Mouse (Mus musculus) neural tube, embryonic 12.5 days (tissue): ENCODE results near the gene Tgfbr3. TPM values are rescaled to one million over a fixed set of nuclear protein-coding genes. Genes with fewer than 3 reads are reported as not detected.
A peak's percentile ranks its signal among the peaks of the same experiment; 100 is the strongest.

Source experiments
- ATAC-seq: fragments of 200-750 bp; cut with Nextera tagmentation; 2 replicates; pipeline ENCODE4 v1.8.0; 2017; ENCODE audit warnings: low read depth, mild to moderate bottlenecking, moderate TSS enrichment, moderate library complexity; ENCODE audit not compliant: low FRiP score
- H3K27ac ChIP-seq: fragments of 300-500 bp; sonication (generic); 2 replicates; pipeline ENCODE4 v1.5.1; 2016
- H3K27me3 ChIP-seq: fragments of 300-500 bp; sonication (generic); replicated peaks from 2 replicates; pipeline ENCODE4 v1.6.1; 2016; ENCODE audit warnings: mild to moderate bottlenecking
- H3K36me3 ChIP-seq: fragments of 300-500 bp; sonication (generic); 2 replicates; pipeline ENCODE4 v1.6.1; 2016; ENCODE audit warnings: mild to moderate bottlenecking
- H3K4me1 ChIP-seq: fragments of 300-500 bp; sonication (generic); 2 replicates; pipeline ENCODE4 v1.6.1; 2016
- H3K4me2 ChIP-seq: fragments of 300-500 bp; sonication (generic); replicated peaks from 2 replicates; pipeline ENCODE4 v1.6.1; 2016; ENCODE audit warnings: mild to moderate bottlenecking
- H3K4me3 ChIP-seq: fragments of 300-500 bp; sonication (generic); 2 replicates; pipeline ENCODE4 v1.5.1; 2016
- H3K9ac ChIP-seq: fragments of 300-500 bp; sonication (generic); 2 replicates; pipeline ENCODE4 v1.6.1; 2016; ENCODE audit warnings: mild to moderate bottlenecking
- H3K9me3 ChIP-seq: fragments of 300-500 bp; sonication (generic); 2 replicates; pipeline ENCODE4 v1.6.1; 2016; ENCODE audit warnings: mild to moderate bottlenecking
- WGBS: fragments of 180-500 bp; shearing (Covaris S2); methylation state at CpG from one replicate; pipeline ENCODE4 v1.1.7; 2016; 5-methylcytosine and 5-hydroxymethylcytosine counted together
- polyA plus RNA-seq: library from polyadenylated mRNA; unstranded; fragments of >200 nt; fragmentation: Nextera tagmentation; extraction: Ambion mirVana; gene quantifications from 2 replicates; pipeline ENCODE4 v1.2.1, GENCODE M21; 2016

The Tgfbr3 gene
- polyA plus RNA-seq, 1 experiment from 2014 or later: 8.8 TPM

DNA sequence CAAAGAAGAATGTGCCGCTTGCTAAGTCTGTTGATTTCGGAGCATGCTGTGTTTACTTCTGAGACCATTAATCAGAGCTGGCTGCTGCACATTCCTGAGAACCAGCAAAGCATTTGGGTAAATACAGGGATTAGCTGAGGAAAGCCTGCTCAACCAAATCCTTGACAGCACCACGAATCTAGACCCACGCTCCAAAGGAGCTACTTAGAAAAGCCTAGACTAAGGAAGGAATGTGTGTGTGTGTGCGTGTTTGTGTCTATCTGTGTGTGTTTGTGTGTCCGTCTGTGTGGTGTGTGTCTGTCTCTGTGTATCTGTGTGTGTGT is 20.5 kb downstream of the Tgfbr3 start:
- Histone ChIP-seq H3K9me3 (no peaks in the 10 kb centered on the region), H3K27ac (no peak overlapping the region), H3K4me3 (no peak overlapping the region), H3K4me2 (no peak overlapping the region), H3K36me3 (no peaks in the 10 kb centered on the region), H3K9ac (no peak overlapping the region), H3K27me3 (no peaks in the 10 kb centered on the region), H3K4me1 (peaks cover 13% of the 10 kb centered on the region)
- 31% methylated on average over 6 of the region's 6 CpGs for WGBS
- ATAC-seq: no peak

DNA sequence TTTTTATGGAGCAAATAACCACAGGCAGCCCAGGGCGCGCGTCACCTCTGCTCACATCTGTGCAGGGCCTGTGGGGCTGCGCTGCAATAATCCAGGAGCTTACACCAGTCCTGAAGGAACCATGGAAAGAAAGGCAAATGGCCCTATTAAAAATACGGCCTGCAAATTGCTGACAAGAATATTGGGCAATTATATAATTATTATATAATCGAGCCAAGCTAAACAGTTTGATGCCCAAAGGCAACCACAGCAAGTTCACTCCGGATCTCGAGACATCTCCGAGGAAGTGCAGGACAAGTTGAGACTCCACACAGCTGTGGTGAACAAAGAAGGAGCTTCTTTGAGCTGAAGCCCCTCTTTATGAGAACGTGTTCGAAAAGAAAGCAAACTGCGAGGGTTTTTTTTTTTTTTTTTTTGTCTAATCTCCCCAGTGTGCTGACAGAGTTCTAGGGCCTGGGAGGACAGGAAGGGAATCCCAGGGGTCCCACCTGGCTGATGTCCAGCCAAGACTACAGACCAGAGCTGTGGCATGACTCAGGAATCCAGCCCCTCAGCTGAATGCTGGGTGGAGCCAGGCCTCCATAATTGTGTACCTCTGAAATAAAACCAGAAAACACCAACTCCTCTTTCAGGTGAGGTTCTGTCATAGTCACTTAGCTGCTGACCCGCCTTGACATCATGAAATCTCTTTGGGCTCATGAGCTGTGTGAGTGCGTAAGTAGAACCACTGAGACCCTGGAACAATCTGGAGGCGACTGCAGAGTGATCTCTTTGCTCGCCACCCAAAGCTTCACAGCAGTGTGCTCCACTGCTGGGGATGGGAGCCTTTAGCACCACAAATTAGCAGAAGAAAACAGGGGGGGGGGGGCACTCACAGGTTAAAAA is 21.1 kb downstream of the Tgfbr3 start:
- WGBS: 45% methylated on average over 16 of the region's 16 CpGs
- Histone ChIP-seq H3K27ac (no peak overlapping the region), H3K4me1 (peaks cover 13% of the 10 kb centered on the region), H3K4me3 (no peak overlapping the region), H3K9ac (no peak overlapping the region), H3K27me3 (no peaks in the 10 kb centered on the region), H3K36me3 (no peaks in the 10 kb centered on the region), H3K9me3 (no peaks in the 10 kb centered on the region), H3K4me2 (no peak overlapping the region)
- ATAC-seq: no peak

DNA sequence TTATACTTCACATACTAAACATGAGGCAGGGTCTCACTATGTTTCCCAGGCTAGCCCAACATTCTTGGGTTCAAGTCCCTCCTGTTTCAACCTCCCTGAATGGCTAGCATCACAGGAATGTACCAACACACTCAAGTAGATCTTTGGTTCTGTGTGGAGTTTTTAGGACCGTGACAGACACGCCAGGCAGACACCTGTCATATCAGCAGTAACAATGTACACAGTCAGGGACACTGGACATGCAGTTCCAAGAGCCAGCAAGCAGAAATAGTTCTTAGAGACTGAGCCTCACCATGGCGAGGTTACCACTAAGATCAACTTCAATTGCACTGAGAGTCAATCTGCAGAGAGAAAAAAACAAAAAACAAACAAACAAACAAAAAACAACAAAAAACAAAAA is 22.9 kb downstream of the Tgfbr3 start:
- Histone ChIP-seq H3K36me3 (no peaks in the 10 kb centered on the region), H3K4me2 (no peak overlapping the region), H3K27ac (no peak overlapping the region), H3K27me3 (no peaks in the 10 kb centered on the region), H3K9ac (no peak overlapping the region), H3K9me3 (no peaks in the 10 kb centered on the region), H3K4me3 (no peak overlapping the region), H3K4me1 (peaks cover 5% of the 10 kb centered on the region)
- ATAC-seq: no peak
- WGBS: 89% methylated on average over 3 of the region's 3 CpGs

DNA sequence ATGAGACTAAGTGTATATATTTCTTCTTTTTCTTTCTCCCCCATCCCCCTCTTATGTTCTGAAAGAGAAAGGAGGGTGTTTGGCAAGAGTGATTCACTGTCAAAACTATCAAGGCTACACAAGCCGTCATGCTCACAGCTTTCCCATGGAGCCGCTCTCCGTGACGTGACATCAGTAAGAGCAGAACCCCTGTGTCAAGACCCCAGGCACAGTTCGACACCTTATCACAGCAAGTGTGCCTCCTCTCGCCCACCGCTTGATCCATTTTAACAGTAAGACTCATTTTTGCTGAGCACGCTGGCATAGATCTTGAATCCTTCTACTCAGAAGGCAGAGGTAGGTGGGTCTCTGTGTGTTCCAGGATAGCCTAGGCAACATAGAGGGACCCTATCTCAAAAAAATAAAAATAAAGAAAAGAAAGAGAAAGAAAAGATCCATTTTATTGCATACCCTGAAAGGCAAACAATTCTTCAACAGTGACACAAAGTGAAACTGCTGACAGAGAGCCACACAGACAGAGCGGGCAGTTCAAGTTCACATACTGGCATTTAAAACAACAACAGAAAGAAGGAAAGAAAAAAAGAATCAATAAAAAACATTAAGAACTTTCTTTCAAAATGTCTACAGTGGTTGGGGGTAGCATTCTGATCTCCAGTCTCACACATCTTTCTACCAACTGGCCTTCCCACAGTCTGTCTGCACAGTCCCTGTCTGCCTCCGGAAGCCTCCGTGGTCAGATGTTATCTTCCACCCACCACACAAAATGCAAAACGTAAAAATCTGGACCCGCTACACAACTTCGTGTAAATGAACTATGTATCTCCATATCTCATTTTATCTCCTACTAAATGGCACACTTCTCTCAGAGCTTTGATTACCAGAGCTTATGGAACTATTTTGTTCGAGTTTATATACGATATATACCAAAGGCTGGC is 24.7 kb downstream of the Tgfbr3 start:
- H3K9me3 ChIP-seq: no peaks in the 10 kb centered on the region
- H3K4me2 ChIP-seq: no peak overlapping the region
- H3K9ac ChIP-seq: no peak overlapping the region
- WGBS: 90% methylated on average over 16 of the region's 16 CpGs
- no peaks in the 10 kb centered on the region for H3K36me3 ChIP-seq
- H3K4me3 ChIP-seq: no peak overlapping the region
- H3K4me1 ChIP-seq: peaks cover 5% of the 10 kb centered on the region
- ATAC-seq: no peak
- no peaks in the 10 kb centered on the region for H3K27me3 ChIP-seq
- no peak overlapping the region for H3K27ac ChIP-seq

DNA sequence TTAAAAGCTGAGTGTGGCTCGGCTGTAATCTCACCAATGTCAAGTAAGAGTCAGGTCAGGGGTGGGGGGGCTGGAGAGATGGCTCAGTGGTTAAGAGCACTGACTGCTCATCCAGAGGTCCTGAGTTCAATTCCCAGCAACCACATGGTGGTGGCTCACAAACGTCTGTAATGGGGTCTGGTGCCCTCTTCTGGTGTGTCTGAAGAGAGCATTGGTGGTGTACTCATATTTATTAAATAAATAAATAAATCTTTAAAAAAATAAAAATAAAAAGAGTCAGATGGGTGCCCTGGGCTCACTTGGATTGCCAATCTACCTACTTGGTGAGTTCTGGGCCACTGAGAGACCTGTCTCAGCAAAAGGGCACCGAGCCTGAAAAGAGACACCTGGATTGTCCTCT is 25.6 kb downstream of the Tgfbr3 start:
- Histone ChIP-seq H3K4me1 (peaks cover 5% of the 10 kb centered on the region), H3K27me3 (no peaks in the 10 kb centered on the region), H3K9ac (no peak overlapping the region), H3K27ac (no peak overlapping the region), H3K9me3 (no peaks in the 10 kb centered on the region), H3K4me2 (no peak overlapping the region), H3K4me3 (no peak overlapping the region), H3K36me3 (no peaks in the 10 kb centered on the region)
- no peak for ATAC-seq
- 86% methylated on average over 3 of the region's 3 CpGs for WGBS

DNA sequence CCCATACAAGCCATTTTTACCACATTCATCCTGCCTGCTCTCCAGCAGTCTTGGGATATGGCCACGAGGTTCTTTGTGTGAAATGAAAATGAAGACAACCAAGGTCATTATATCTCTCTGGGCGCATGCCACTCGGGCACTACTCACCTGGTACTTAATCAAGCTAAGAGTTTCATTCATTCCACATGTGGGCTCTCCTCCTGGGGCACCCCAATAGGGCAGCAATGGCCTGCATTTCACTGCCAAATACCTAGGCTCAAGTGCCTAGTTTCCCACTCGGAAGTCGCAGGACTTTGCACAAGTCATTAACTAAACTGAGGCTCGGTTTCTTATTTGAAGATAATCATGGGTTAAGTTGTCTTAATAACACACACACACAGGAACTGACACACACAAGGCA is 27.5 kb downstream of the Tgfbr3 start:
- Histone ChIP-seq H3K4me2 (no peak overlapping the region), H3K27me3 (no peaks in the 10 kb centered on the region), H3K27ac (no peak overlapping the region), H3K9ac (no peak overlapping the region), H3K4me3 (no peak overlapping the region), H3K4me1 (no peaks in the 10 kb centered on the region), H3K9me3 (no peaks in the 10 kb centered on the region), H3K36me3 (no peaks in the 10 kb centered on the region)
- WGBS: 84% methylated on average over 6 of the region's 6 CpGs
- no peak for ATAC-seq

DNA sequence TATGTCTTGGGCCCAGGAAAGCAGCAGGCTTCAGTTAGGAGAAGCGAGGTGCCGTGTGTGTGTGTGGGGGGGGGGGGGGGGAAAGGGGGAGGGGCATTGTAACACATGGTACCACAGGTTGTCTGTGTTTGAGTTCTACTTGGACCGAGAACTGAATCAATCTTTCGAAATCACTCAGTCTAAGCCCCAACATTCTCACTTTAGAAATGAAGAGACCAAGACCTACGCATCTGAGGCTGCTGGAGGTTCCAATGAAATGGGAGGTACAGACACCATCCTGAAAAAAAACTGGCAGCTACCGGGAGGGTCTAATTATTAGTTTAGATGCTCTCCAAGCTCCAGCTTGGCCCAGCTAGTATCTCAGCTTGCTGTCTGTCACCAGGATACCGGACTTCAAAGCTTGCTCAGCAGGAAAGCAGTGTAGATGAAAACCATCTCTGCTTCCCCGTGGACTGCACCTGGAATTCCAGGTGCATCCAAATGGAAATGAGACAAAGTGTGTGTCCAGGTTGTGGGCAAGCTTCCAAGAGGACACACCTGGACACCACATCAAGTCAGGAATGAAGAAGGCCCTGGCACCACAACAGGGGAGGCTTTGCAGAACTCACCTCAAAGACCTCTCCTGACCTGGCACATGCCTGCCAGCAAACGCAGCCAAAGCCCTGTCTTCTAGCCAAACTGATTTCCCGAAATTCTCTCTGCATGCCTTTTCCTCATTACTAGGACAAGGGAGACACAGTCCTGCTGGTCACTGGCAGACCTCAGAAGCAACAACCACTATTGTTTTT is 28.5 kb downstream of the Tgfbr3 start:
- no peak overlapping the region for H3K27ac ChIP-seq
- 78% methylated on average over 10 of the region's 10 CpGs for WGBS
- no peak for ATAC-seq

DNA sequence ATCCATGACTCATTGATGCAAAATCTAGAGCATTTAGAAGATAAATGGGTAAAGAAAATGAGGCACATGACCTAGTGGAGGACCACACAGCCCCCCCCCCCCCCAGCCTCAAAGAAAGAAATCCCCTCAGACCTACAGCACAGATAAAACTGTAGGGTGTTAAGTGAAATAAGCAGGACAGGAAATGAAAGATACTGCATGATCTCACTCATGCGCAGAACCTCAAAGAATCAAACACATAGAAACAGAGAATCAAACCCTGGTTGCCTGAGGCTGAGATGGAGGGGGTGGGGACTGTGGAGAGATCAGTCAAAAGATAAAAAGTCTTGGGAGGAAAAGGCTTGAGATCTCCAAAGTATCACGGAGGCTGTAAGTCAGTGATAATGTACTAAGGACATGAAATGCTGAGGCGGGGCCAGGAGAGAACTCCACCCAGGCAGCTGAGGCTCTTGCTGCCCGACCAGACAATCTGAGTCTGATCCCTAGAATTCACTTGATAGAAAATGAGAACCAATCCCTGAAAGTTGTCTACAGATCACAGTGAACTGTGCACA is 29.9 kb downstream of the Tgfbr3 start:
- no peaks in the 10 kb centered on the region for H3K27me3 ChIP-seq

More for the DNA sequence above, 28.5 kb downstream of the Tgfbr3 start:
- Histone ChIP-seq H3K4me2 (no peak overlapping the region), H3K9me3 (no peaks in the 10 kb centered on the region), H3K36me3 (no peaks in the 10 kb centered on the region), H3K4me3 (no peak overlapping the region), H3K27me3 (no peaks in the 10 kb centered on the region), H3K9ac (no peak overlapping the region), H3K4me1 (no peaks in the 10 kb centered on the region)

DNA sequence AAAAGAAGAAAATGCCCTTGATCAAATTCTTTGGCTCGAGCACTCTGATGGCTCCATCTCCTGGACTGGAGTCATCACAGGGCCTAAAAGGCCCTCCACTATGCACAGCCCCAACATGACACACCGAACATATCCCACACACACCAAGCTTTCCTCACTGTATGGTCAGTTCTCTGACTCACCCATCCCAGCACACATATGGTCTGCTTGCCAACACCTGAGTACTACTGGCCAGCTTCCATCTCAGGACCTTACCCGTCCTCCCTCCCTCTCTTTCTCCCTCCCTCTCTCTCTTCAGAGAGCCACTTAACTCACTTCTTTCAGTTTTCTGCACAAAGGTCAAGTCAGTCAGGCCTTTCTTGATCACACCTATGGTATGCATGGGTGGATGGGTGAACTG is 36.0 kb downstream of the Tgfbr3 start:
- no peak overlapping the region for H3K4me2 ChIP-seq
- no peak overlapping the region for H3K27ac ChIP-seq
- H3K9me3 ChIP-seq: 0 out of 2 replicates have a peak, but pooled peaks cover 12% of the 10 kb centered on the region
- H3K4me3 ChIP-seq: no peak overlapping the region
- no peak for ATAC-seq
- H3K4me1 ChIP-seq: peaks cover 12% of the 10 kb centered on the region; the same call in 1 of the 2 replicates
- H3K27me3 ChIP-seq: peaks cover 4% of the 10 kb centered on the region
- 90% methylated on average over 3 of the region's 3 CpGs for WGBS
- no peak overlapping the region for H3K9ac ChIP-seq
- no peaks in the 10 kb centered on the region for H3K36me3 ChIP-seq

More for the DNA sequence above, 29.9 kb downstream of the Tgfbr3 start:
- Histone ChIP-seq H3K4me2 (no peak overlapping the region), H3K9ac (no peak overlapping the region), H3K27ac (no peak overlapping the region), H3K4me3 (no peak overlapping the region), H3K4me1 (no peaks in the 10 kb centered on the region), H3K9me3 (0 out of 2 replicates have a peak, but pooled peaks cover 4% of the 10 kb centered on the region), H3K36me3 (no peaks in the 10 kb centered on the region)
- no peak for ATAC-seq
- 86% methylated on average over 4 of the region's 4 CpGs for WGBS

DNA sequence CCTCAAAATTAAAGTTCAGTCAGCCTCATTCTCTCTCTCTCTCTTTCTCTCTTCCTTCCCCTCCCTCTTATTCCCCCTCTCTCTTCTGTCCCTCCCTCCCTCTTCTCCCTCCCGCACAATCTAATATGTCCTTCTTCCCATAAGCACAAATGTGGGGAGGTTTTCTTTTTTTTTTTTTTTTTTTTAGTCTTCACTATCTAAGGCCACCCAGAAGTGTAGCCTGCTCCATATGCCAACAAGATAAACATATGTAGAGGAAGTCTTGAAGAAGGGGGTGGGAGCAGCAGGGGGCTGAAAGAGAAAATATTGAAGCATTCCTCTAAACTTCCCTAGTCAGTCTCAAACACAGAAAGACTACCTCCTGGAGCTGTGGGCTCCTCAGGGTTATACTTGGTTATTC is 37.0 kb downstream of the Tgfbr3 start:
- ATAC-seq: no peak
- 53% methylated on average over 1 of the region's 1 CpGs for WGBS
- Histone ChIP-seq H3K9ac (no peak overlapping the region), H3K27ac (no peak overlapping the region), H3K4me3 (no peak overlapping the region), H3K36me3 (no peaks in the 10 kb centered on the region), H3K9me3 (0 out of 2 replicates have a peak, but pooled peaks cover 12% of the 10 kb centered on the region), H3K4me1 (peaks cover 12% of the 10 kb centered on the region; the same call in 1 of the 2 replicates), H3K27me3 (peaks cover 4% of the 10 kb centered on the region), H3K4me2 (no peak overlapping the region)

DNA sequence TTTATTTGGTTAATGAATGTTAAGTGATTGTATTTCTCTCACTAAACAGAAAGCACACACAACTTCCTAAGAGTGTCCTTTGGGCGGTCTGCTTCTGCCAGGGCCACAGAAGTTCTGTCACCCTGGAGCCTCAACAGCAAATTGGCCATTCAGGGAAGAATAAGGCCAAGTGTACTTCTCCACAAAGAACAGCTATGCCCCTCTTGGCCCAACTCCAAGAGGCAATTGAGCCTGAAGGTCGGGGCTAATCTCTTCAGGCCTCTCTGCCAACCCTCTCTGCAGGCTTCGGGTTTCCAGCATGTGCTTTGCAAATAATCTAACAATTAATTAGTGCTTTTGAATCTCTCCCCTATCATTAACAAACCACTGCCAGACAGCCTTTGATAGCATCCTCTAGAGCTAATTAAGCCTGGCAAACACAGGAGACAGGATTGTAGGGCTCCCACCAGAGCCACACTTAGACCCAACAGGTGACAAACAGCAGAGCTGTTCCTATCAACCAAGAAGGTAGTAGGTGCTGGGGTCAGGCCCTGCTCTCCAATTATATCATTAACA is 37.6 kb downstream of the Tgfbr3 start:
- H3K4me1 ChIP-seq: peaks cover 12% of the 10 kb centered on the region; the same call in 1 of the 2 replicates
- 11% methylated on average over 3 of the region's 3 CpGs for WGBS
- H3K36me3 ChIP-seq: no peaks in the 10 kb centered on the region
- H3K4me3 ChIP-seq: no peak overlapping the region
- H3K27me3 ChIP-seq: peaks cover 4% of the 10 kb centered on the region
- peak; percentile 56; the same call in 1 of the 2 replicates for ATAC-seq
- no peak overlapping the region for H3K4me2 ChIP-seq
- 0 out of 2 replicates have a peak, but pooled peaks cover 12% of the 10 kb centered on the region for H3K9me3 ChIP-seq
- no peak overlapping the region for H3K9ac ChIP-seq
- H3K27ac ChIP-seq: no peak overlapping the region
